Mouse (Mus musculus) olfactory bulb, adult 2 months (tissue): ENCODE data around the gene Exosc5. TPM values are rescaled to one million over a fixed set of nuclear protein-coding genes. Genes with fewer than 3 reads are reported as not detected.

Experiments used
- H3K27ac ChIP-seq: fragments of 200-500 bp; 2 replicates; pipeline ENCODE4 v1.5.1; 2012; ENCODE audit warnings: low read depth, low read length; ENCODE audit not compliant: insufficient read depth
- H3K4me1 ChIP-seq: fragments of 200-500 bp; 2 replicates; pipeline ENCODE4 v1.6.1; 2012; ENCODE audit warnings: low read length; ENCODE audit not compliant: control insufficient read depth, insufficient read depth
- H3K4me3 ChIP-seq: fragments of 200-500 bp; 2 replicates; pipeline ENCODE4 v1.5.1; 2012; ENCODE audit warnings: mild to moderate bottlenecking, low read depth, low read length, moderate library complexity; ENCODE audit not compliant: insufficient read depth
- CTCF ChIP-seq: fragments of 200-500 bp; IDR thresholded peaks from 2 replicates; pipeline ENCODE4 v1.5.1; 2012; ENCODE audit warnings: low read depth, mild to moderate bottlenecking, low read length, moderate library complexity; ENCODE audit not compliant: insufficient read depth
- POLR2A ChIP-seq: fragments of 200-500 bp; IDR thresholded peaks from 2 replicates; pipeline ENCODE4 v1.6.1; 2012; ENCODE audit warnings: mild to moderate bottlenecking, low read depth, low read length, moderate library complexity; ENCODE audit not compliant: insufficient read depth
- WGBS: fragments of 180-500 bp; shearing (Covaris S2); methylation state at CpG from one replicate; pipeline ENCODE4 v1.1.7; 2018; 5-methylcytosine and 5-hydroxymethylcytosine counted together
- polyA plus RNA-seq: library from polyadenylated mRNA; stranded (reverse); fragments of >200 nt; gene quantifications from 2 replicates; pipeline ENCODE4 v1.2.4, GENCODE M21; 2012; ENCODE audit warnings: low replicate concordance; ENCODE audit not compliant: missing spikeins, insufficient read depth, insufficient read length

The Exosc5 gene
- polyA plus RNA-seq, 1 experiment, result not detected

DNA sequence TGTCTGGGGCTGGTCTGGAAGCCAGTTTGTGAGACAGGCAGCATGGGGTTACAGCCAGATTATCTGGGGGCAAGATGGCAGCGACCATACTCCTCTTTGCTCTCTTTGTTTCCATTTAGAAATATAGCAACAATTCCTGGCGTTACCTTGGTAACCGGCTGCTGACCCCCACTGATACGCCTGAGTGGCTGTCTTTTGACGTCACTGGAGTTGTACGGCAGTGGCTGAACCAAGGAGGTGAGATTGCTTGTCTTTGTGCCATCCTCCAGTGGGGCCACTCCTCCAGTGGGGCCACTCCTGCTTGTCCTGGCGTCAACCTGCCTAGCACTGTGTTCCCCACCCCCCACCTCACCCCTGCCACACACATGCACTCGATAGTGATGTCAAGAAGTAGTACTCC, 35.1 kb downstream of the Exosc5 start:
- H3K27ac ChIP-seq, result no peak overlapping the region
- TF ChIP-seq POLR2A (no peak), CTCF (no peak)

DNA sequence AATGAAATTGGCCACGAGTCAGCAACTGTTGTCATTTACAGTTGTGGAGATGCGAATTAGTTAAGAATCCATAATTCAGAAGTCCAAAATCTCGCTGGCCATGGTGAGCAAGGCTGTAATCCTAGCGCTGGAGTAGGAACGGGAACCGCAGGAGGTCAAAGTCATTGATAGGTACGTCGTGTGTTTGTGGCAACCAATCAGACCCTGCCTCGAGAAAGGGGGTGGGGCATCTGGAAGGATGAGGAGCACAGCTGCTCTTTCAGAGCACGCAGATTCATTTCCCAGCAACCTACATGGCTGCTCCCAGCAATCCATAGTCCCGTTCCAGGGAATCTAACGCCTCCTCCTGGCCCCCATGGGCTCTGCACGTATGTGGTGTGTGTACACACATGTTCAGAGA, 40.9 kb downstream of the Exosc5 start:
- WGBS, result 51% methylated on average over 13 of the region's 13 CpGs
- Histone ChIP-seq H3K4me1 (peaks cover under 1% of the 10 kb centered on the region; the same call in 1 of the 2 replicates), H3K27ac (no peak overlapping the region), H3K4me3 (no peak overlapping the region)
- TF ChIP-seq POLR2A (no peak), CTCF (no peak)

More for the DNA sequence above, 35.1 kb downstream of the Exosc5 start:
- no peak overlapping the region for H3K4me3 ChIP-seq
- WGBS, result 42% methylated on average over 8 of the region's 8 CpGs
- H3K4me1 ChIP-seq, result peaks cover 10% of the 10 kb centered on the region

DNA sequence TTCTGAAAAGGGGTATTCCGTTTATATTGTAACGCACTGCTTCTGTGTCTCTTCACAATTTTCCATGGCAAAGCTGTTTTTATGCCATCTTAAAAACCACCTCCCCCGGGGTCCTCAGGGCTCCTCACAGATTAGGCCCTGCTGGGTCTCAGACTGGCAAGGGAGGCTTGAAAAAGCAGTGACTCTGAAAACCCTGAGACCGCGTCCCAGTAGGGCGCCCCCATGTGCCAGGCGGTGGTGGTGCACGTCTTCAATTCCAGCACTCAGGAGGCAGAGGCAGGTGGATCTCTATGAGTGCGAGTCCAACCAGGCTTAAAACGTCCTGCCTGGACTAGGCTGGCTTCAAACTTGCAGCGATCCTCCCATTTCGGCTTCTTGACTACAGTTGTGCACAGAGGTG, 41.8 kb downstream of the Exosc5 start:
- H3K4me3 ChIP-seq, result no peak overlapping the region
- peaks cover 3% of the 10 kb centered on the region; the same call in 1 of the 2 replicates for H3K4me1 ChIP-seq
- 76% methylated on average over 12 of the region's 12 CpGs for WGBS
- H3K27ac ChIP-seq, result no peak overlapping the region
- TF ChIP-seq POLR2A (no peak), CTCF (no peak)

DNA sequence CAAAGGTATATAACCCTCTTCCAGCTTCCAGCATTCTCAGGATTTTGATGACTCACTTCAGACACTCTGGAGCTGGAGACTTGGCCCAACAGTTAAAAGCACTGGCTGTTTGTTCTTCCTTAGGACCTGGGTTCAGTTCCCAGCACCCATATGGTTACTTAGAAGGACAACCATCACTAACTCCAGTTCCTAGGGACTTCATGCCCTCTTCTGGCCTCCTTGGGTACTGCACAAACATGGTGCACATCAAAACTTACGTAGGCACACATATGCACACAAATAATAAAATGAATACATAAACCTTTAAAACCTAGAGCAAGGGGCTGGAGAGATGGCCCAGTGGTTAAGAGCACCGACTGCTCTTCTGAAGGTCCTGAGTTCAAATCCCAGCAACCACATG, 43.4 kb downstream of the Exosc5 start:
- no peak for TF ChIP-seq CTCF
- no peak for TF ChIP-seq POLR2A
- Histone ChIP-seq H3K27ac (no peak overlapping the region), H3K4me1 (peaks cover 5% of the 10 kb centered on the region; the same call in 1 of the 2 replicates), H3K4me3 (no peak overlapping the region)
- WGBS, result 91% methylated on average over 2 of the region's 2 CpGs

DNA sequence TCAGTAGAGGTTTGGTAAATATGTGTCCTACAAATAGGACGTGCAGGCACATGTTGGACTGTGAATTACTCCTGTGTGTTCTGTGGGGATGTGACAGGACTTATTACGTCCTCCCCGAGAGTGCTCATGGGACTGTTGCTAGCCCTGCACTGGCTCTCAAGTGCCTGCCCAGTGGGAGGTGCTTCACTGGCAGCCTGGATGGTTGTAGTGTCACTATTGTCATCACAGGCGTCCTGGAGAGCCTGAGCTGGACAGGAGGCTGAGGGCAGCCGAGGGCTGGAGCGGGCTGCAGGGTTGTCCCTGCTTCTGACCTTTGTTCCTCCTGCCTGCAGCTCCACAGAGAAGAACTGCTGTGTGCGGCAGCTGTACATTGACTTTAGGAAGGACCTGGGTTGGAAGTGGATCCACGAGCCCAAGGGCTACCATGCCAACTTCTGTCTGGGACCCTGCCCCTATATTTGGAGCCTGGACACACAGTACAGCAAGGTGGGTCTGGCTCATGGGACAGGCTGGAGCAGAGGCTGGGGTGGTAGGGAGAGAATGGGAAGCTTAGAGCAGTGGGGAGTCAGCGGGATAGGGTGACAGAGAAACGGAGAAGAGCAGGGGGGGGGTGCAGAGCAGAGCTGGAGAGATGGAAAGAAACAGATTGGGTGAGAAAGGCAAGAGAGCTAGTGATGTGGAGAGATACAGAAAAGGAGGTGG, 45.0 kb downstream of the Exosc5 start:
- no peak overlapping the region for H3K4me3 ChIP-seq

DNA sequence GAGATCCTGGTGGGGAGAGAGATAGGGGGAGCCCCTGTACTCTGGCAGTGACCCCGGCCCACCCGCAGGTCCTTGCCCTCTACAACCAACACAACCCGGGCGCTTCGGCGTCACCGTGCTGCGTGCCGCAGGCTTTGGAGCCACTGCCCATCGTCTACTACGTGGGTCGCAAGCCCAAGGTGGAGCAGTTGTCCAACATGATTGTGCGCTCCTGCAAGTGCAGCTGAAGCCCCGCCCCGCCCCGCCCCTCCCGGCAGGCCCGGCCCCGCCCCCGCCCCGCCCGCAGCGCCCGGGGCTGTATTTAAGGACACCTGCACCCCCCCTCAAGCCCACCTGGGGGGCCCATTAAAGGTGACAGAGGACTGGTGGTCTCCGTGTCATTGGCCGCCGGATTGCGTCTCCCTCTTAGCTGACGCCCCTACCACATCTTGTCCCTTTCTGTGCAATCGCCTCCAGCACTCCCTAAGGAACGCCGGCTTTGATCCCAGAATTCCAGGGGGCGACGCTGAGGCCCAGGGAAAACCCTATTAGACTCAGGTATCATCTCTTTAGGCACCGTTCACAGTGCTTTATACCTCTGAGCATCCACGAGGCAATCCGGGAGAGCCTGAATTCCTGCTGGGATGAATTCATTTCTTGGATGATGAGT, 45.9 kb downstream of the Exosc5 start:
- Histone ChIP-seq H3K27ac (no peak overlapping the region), H3K4me3 (no peak overlapping the region; the same call in 1 of the 2 replicates), H3K4me1 (peaks cover 16% of the 10 kb centered on the region)
- TF ChIP-seq CTCF (no peak), POLR2A (no peak)
- WGBS, result 15% methylated on average over 35 of the region's 37 CpGs

More for the DNA sequence above, 45.0 kb downstream of the Exosc5 start:
- 45% methylated on average over 10 of the region's 10 CpGs for WGBS
- no peak for TF ChIP-seq POLR2A
- TF ChIP-seq CTCF, result no peak
- Histone ChIP-seq H3K4me1 (peaks cover 14% of the 10 kb centered on the region), H3K27ac (no peak overlapping the region)

DNA sequence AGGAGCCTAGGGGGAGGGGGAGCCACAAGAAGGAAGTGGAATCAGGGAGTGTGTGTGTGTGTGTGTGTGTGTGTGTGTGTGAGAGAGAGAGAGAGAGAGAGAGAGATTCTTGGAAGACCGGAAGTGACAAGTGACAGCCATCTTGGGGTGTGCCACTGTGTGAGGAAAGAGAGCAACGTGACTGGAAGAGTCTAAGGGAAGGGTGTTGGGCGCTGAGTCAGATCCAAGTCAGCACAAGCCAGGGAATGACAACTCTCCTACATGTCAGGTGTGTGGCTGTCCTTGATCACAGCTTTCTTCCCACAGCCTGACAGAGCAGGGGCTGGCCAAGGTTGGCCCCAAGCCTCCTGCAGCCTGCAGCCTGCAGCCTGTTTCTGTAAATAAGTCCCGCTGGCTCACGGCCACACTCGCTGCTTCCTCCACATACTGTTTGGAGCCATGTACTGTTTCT, 46.9 kb downstream of the Exosc5 start:
- H3K27ac ChIP-seq, result no peak overlapping the region
- TF ChIP-seq CTCF, result no peak
- TF ChIP-seq POLR2A, result no peak
- no peak overlapping the region for H3K4me3 ChIP-seq
- peaks cover 26% of the 10 kb centered on the region for H3K4me1 ChIP-seq
- WGBS, result 64% methylated on average over 6 of the region's 6 CpGs

DNA sequence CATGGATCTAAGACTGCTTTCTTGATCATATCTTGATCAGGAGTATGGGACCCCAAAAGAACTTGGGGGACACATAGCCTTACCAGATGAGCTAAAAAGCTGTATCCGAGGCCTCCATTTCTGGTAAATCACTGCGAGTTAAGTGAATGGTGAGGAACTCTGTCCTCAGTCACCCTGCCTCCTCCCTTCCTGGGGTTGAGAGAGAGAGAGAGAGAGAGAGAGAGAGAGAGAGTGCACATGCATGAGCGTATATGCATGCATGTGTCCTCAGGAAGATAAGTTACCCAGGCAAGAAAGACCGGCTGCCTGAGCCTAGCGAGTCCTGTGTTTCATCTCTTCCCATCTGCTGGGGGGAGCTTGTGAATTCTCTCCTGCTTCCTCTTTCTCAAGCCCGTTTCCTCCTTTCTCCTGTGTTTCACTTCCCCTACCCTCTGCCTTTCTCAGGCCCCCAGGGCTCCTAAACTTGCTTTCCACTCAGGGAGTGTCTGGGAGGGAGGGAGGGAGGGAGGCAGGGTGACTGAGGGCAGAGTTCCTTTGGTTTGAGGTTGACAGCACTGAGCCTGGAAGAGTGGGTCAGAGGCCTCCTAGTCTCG, 47.7 kb downstream of the Exosc5 start:
- no peak overlapping the region for H3K4me3 ChIP-seq
- H3K4me1 ChIP-seq, result peaks cover 34% of the 10 kb centered on the region
- no peak overlapping the region for H3K27ac ChIP-seq
- 79% methylated on average over 7 of the region's 7 CpGs for WGBS
- no peak for TF ChIP-seq POLR2A
- no peak for TF ChIP-seq CTCF
